Mouse (Mus musculus): Measurements from ENCODE around the gene Rsu1. TPM values are rescaled to one million over a fixed set of nuclear protein-coding genes. Genes with fewer than 3 reads are reported as not detected.

Rsu1 gene
- polyA plus RNA-seq, 1 experiment from 2014 or later: 109 TPM

- H3K4me2 ChIP-seq: no peak overlapping the region
- no peaks in the 10 kb centered on the region for H3K36me3 ChIP-seq
- no peak overlapping the region for H3K27ac ChIP-seq
- no peak for ATAC-seq (ENCODE audit: insufficient number of reproducible peaks, insufficient read depth, low FRiP score, low TSS enrichment, low read depth)
- no peak overlapping the region for H3K9ac ChIP-seq (replicated peaks)
- no peaks in the 10 kb centered on the region for H3K27me3 ChIP-seq
- 92% methylated on average over 5 of the region's 5 CpGs for WGBS
- peaks cover 5% of the 10 kb centered on the region; the same call in 1 of the 2 replicates for H3K4me1 ChIP-seq (replicated peaks)
- H3K4me3 ChIP-seq (replicated peaks): no peak overlapping the region
- H3K9me3 ChIP-seq: no peaks in the 10 kb centered on the region
Measured at GRCm38 (mm10) chr2:13094045-13094444, 177.2 kb downstream of the Rsu1 start.

DNA sequence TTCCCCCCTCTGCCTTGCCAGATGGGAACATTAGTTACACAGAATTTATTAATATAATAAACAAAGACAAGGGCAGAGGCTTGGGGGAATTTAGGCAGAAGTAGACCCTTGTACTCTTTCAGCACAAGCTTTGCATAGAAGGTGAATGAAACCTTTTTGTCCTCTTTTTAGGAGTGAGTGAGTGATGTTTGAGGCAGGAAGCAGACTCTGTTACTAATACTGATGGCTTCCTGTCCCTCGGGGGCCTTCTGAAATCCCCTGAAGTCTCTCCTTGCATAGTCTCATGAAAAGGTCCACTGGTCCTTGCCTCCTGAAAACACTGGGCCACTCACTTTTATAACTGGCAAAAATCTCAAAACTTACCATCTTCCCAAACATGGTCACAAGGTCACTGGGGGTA is 177.6 kb downstream of the Rsu1 start:
- H3K36me3 ChIP-seq: no peaks in the 10 kb centered on the region
- no peaks in the 10 kb centered on the region for H3K9me3 ChIP-seq
- H3K4me2 ChIP-seq: no peak overlapping the region
- ATAC-seq (ENCODE audit: insufficient number of reproducible peaks, insufficient read depth, low FRiP score, low TSS enrichment, low read depth): no peak
- H3K9ac ChIP-seq (replicated peaks): no peak overlapping the region
- H3K27me3 ChIP-seq: no peaks in the 10 kb centered on the region
- H3K4me1 ChIP-seq (replicated peaks): peaks cover 5% of the 10 kb centered on the region; the same call in 1 of the 2 replicates
- no peak overlapping the region for H3K4me3 ChIP-seq (replicated peaks)
- no peak overlapping the region for H3K27ac ChIP-seq
- 72% methylated on average over 1 of the region's 1 CpGs for WGBS

GRCm38 (mm10) chr2:13091399-13092015 is 179.7 kb downstream of the Rsu1 start:
- H3K36me3 ChIP-seq: no peaks in the 10 kb centered on the region
- no peak overlapping the region for H3K27ac ChIP-seq
- no peak overlapping the region for H3K9ac ChIP-seq (replicated peaks)
- no peak overlapping the region for H3K4me2 ChIP-seq
- H3K4me1 ChIP-seq (replicated peaks): no peaks in the 10 kb centered on the region; the same call in 1 of the 2 replicates
- no peak for ATAC-seq (ENCODE audit: insufficient number of reproducible peaks, insufficient read depth, low FRiP score, low TSS enrichment, low read depth)
- H3K27me3 ChIP-seq: no peaks in the 10 kb centered on the region
- H3K4me3 ChIP-seq (replicated peaks): no peak overlapping the region
- WGBS: 68% methylated on average over 5 of the region's 5 CpGs
- no peaks in the 10 kb centered on the region for H3K9me3 ChIP-seq

DNA sequence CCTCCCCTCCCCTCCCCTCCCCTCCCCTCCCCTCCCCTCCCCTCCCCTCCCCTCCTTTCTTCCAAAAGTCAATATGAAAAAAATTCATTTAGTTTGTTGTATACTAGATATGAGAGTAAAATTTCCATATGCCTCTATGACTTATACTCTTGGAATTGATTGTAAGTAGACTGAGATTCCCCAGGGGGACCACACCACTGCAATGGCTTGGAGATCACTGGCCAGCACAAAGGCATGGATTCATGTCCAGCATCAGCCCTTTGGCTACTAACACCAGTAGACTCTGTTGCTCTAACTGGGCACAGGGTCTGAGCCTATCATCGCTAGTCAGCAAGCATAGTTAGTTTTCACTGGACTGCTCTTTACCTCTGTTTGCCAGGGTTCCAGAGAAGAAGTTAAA is 180.4 kb downstream of the Rsu1 start:
- Histone ChIP-seq H3K36me3 (no peaks in the 10 kb centered on the region), H3K9ac (replicated peaks) (no peak overlapping the region), H3K4me3 (replicated peaks) (no peak overlapping the region), H3K9me3 (no peaks in the 10 kb centered on the region), H3K4me2 (no peak overlapping the region), H3K27ac (no peak overlapping the region), H3K27me3 (no peaks in the 10 kb centered on the region), H3K4me1 (replicated peaks) (no peaks in the 10 kb centered on the region; the same call in 1 of the 2 replicates)
- no peak for ATAC-seq (ENCODE audit: insufficient number of reproducible peaks, insufficient read depth, low FRiP score, low TSS enrichment, low read depth)
- WGBS: 90% methylated on average over 1 of the region's 1 CpGs

DNA sequence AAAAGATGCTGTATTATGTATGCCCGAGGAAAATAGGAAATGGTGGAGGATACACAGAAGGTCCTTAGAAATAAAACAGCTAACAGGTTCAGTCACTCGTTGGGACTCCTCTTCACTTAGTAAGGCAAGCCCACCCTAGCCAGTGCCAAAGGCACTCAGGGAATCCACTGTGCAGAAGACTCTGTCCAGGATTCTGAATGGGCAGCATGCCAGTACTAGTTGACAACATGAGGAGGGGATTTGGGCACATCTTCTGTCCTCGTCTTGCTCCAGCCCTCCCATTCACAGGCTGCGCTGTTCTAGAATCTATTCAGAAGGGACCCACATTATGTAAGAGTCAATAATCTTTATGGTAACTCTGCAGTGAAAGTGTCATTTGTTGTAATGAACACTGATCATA is 181.4 kb downstream of the Rsu1 start:
- H3K27ac ChIP-seq: no peak overlapping the region
- H3K36me3 ChIP-seq: no peaks in the 10 kb centered on the region
- H3K27me3 ChIP-seq: no peaks in the 10 kb centered on the region
- no peak overlapping the region for H3K4me3 ChIP-seq (replicated peaks)
- no peaks in the 10 kb centered on the region for H3K9me3 ChIP-seq
- ATAC-seq (ENCODE audit: insufficient number of reproducible peaks, insufficient read depth, low FRiP score, low TSS enrichment, low read depth): no peak
- no peaks in the 10 kb centered on the region; the same call in 1 of the 2 replicates for H3K4me1 ChIP-seq (replicated peaks)
- H3K4me2 ChIP-seq: no peak overlapping the region
- no peak overlapping the region for H3K9ac ChIP-seq (replicated peaks)
- WGBS: 83% methylated on average over 4 of the region's 4 CpGs

DNA sequence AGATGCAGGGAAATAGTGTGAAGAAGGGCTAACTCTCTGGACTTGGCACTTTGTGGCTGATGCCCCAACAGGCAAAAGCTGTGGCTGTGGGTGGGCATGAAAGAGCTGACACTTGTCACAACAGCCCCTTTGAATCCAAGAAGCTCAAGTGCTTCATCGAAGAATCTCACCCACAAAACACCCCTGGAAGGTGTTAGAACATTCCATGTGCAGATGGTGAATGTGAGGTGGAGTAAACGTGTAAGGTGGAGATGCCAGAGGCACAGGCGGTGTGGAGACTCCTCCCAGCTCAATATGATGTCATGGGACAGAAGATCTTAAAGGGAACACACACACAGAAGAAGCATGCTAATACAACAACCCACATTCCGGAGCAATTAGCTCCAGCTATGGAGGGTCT is 182.9 kb downstream of the Rsu1 start:
- no peaks in the 10 kb centered on the region for H3K36me3 ChIP-seq
- no peak for ATAC-seq (ENCODE audit: insufficient number of reproducible peaks, insufficient read depth, low FRiP score, low TSS enrichment, low read depth)
- H3K4me2 ChIP-seq: no peak overlapping the region
- H3K4me1 ChIP-seq (replicated peaks): no peaks in the 10 kb centered on the region
- no peak overlapping the region for H3K4me3 ChIP-seq (replicated peaks)
- H3K9me3 ChIP-seq: no peaks in the 10 kb centered on the region
- H3K9ac ChIP-seq (replicated peaks): no peak overlapping the region
- no peaks in the 10 kb centered on the region for H3K27me3 ChIP-seq
- no peak overlapping the region for H3K27ac ChIP-seq
- WGBS: 80% methylated on average over 4 of the region's 4 CpGs

DNA sequence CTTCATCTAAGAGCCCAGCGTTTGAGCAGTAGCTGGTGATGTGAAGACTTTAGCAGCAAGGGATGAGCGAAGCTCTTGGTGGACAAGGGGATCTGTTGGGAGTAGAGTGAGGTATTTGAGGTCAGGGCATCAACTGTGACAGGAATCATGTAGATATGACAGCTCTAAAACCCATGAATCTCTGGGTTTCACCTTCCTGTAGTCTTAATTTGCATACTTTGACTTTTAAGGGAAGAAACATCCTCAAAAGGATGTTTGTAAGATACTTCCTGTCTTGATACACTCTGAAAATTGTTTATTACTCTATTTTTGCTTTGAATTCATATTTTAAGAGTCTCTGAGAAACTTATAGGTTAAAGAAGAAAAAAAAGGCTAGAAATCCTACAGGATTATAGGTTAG is 183.4 kb downstream of the Rsu1 start:
- Histone ChIP-seq H3K27me3 (no peaks in the 10 kb centered on the region), H3K9me3 (no peaks in the 10 kb centered on the region), H3K9ac (replicated peaks) (no peak overlapping the region), H3K4me3 (replicated peaks) (no peak overlapping the region), H3K36me3 (no peaks in the 10 kb centered on the region), H3K4me2 (no peak overlapping the region), H3K4me1 (replicated peaks) (no peaks in the 10 kb centered on the region), H3K27ac (no peak overlapping the region)
- ATAC-seq (ENCODE audit: insufficient number of reproducible peaks, insufficient read depth, low FRiP score, low TSS enrichment, low read depth): no peak
- WGBS: 93% methylated on average over 2 of the region's 2 CpGs

DNA sequence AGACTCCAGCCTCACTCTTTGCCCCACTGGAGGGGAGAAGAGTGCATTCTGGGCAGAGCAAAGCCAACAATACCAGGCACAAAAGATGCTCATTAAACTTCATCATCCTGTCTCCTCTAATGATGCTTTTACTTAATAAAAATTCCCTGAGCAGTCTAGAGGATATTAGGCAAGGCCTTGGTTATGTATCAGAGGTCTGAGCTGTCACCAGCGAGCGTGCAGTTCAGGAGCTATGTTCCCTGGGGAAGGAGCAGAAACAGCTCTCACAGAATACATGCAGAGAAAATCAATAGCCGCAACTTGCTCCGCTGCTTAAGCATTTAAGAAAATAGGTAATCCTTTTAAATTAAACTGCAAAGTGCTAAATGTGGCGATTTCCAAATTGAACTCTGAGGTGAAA is 187.0 kb downstream of the Rsu1 start:
- Histone ChIP-seq H3K4me3 (replicated peaks) (no peak overlapping the region), H3K27me3 (no peaks in the 10 kb centered on the region), H3K4me1 (replicated peaks) (no peaks in the 10 kb centered on the region), H3K4me2 (no peak overlapping the region), H3K36me3 (no peaks in the 10 kb centered on the region), H3K27ac (no peak overlapping the region), H3K9ac (replicated peaks) (no peak overlapping the region), H3K9me3 (no peaks in the 10 kb centered on the region)
- no peak for ATAC-seq (ENCODE audit: insufficient number of reproducible peaks, insufficient read depth, low FRiP score, low TSS enrichment, low read depth)
- WGBS: 80% methylated on average over 5 of the region's 5 CpGs

DNA sequence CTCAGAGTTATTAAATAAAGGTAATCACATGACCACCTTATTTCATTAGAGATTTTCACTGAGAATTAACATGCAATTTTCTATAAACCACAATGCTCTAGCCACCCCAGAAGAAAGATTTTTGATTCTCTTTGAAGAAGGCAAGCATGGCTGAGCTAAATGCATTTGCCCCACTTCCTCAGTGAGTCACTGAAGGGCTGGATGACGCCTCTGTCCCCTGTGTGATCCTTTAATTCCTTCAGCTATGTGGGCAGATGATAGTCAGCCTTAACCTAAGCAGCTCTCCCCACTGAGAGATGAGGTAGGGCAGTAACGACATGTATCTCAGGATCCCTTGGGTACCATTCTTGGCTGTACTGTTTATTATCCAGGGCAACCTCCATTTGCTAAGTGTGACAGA is 190.7 kb downstream of the Rsu1 start:
- Histone ChIP-seq H3K4me3 (replicated peaks) (no peak overlapping the region), H3K27ac (no peak overlapping the region), H3K27me3 (no peaks in the 10 kb centered on the region), H3K4me1 (replicated peaks) (no peaks in the 10 kb centered on the region; the same call in 1 of the 2 replicates), H3K36me3 (no peaks in the 10 kb centered on the region), H3K4me2 (no peak overlapping the region), H3K9me3 (no peaks in the 10 kb centered on the region), H3K9ac (replicated peaks) (no peak overlapping the region)
- 86% methylated on average over 2 of the region's 2 CpGs for WGBS
- no peak for ATAC-seq (ENCODE audit: insufficient number of reproducible peaks, insufficient read depth, low FRiP score, low TSS enrichment, low read depth)

DNA sequence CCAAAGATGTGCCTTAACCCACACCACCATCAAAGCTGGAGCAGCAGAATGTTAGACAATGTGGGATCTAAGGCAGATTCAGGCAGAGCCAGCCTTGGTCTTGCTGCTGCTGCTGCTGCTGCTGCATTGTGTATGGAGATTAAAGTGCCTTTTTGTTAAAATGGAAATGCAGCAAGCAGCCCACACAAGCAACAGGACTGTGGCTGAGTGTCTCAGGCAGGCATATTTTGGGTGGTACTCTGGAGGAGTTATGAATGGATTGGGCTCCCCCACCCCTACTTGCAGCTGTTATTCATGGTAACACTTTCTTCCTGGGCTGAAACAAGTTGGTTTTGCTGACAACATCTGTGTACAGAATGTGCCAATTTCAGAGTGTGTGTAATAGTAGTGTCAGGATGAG is 199.0 kb downstream of the Rsu1 start:
- no peaks in the 10 kb centered on the region for H3K27me3 ChIP-seq
- H3K4me2 ChIP-seq: no peak overlapping the region
- H3K27ac ChIP-seq: no peak overlapping the region
- no peaks in the 10 kb centered on the region for H3K4me1 ChIP-seq (replicated peaks)
- H3K9me3 ChIP-seq: no peaks in the 10 kb centered on the region
- H3K36me3 ChIP-seq: no peaks in the 10 kb centered on the region
- H3K9ac ChIP-seq (replicated peaks): no peak overlapping the region
- ATAC-seq (ENCODE audit: insufficient number of reproducible peaks, insufficient read depth, low FRiP score, low TSS enrichment, low read depth): no peak
- H3K4me3 ChIP-seq (replicated peaks): no peak overlapping the region

- no peak for ATAC-seq (ENCODE audit: insufficient number of reproducible peaks, insufficient read depth, low FRiP score, low TSS enrichment, low read depth)
- Histone ChIP-seq H3K4me1 (replicated peaks) (no peaks in the 10 kb centered on the region), H3K27me3 (no peaks in the 10 kb centered on the region), H3K36me3 (no peaks in the 10 kb centered on the region), H3K9ac (replicated peaks) (no peak overlapping the region), H3K9me3 (no peaks in the 10 kb centered on the region), H3K4me2 (no peak overlapping the region), H3K4me3 (replicated peaks) (no peak overlapping the region), H3K27ac (no peak overlapping the region)
- 90% methylated on average over 5 of the region's 5 CpGs for WGBS
Measured at GRCm38 (mm10) chr2:13060426-13061170, 210.6 kb downstream of the Rsu1 start.

DNA sequence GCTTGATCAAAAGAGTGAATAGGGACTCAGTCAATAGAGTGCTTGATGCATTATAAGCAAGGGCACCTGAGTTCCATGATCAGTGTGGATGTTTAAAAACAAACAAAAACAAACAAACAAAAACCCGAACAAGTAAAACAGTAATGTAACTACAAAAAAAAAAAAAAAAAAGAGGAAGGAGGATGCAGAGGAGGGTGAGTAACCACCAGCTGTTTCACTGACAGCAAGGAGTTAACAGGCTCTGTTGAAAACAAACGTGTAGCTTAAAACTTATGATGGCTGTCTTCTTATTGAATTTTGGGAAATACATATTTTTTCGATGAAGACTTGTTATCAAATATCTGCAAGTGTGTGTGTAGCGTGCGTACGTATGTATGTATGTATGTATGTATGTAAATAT is 222.6 kb downstream of the Rsu1 start:
- Histone ChIP-seq H3K9ac (replicated peaks) (no peak overlapping the region), H3K4me3 (replicated peaks) (no peak overlapping the region), H3K9me3 (no peaks in the 10 kb centered on the region), H3K4me1 (replicated peaks) (no peaks in the 10 kb centered on the region), H3K4me2 (no peak overlapping the region), H3K27ac (no peak overlapping the region), H3K36me3 (no peaks in the 10 kb centered on the region), H3K27me3 (no peaks in the 10 kb centered on the region)
- ATAC-seq (ENCODE audit: insufficient number of reproducible peaks, insufficient read depth, low FRiP score, low TSS enrichment, low read depth): no peak
- whole genome bisulfite sequencing: 88% methylated on average over 6 of the region's 6 CpGs

All from limb, embryonic 12.5 days (tissue).